Mouse (Mus musculus) mesoderm, embryonic 11.5 days (tissue): ENCODE results near the gene Borcs7.
A peak's percentile ranks its signal among the peaks of the same experiment; 100 is the strongest.
"Not testable (repeated sequence)": the region's sequence is repeated elsewhere in the genome, so short reads cannot be mapped to it uniquely, and the experiment has no call there.

Experiments
- DNase-seq: peaks from one replicate; pipeline ENCODE4 v3.0.0-alpha.2; 2012; ENCODE audit warnings: low read depth, low spot score

The Borcs7 gene

GRCm38 (mm10) chr19:46710614-46711013 is 20.9 kb downstream of the Borcs7 start:
- DNase-seq: no peak

- DNase-seq: no peak
Observed at GRCm38 (mm10) chr19:46714234-46714633, 24.5 kb downstream of the Borcs7 start.

- no peak for DNase-seq
Observed at GRCm38 (mm10) chr19:46715016-46715415, 25.3 kb downstream of the Borcs7 start.

- DNase-seq: no peak
Observed at GRCm38 (mm10) chr19:46718150-46718549, 28.4 kb downstream of the Borcs7 start.

- no peak for DNase-seq
Observed at GRCm38 (mm10) chr19:46724411-46724810, 34.7 kb downstream of the Borcs7 start.

GRCm38 (mm10) chr19:46726142-46726541 is 36.4 kb downstream of the Borcs7 start:
- DNase-seq: no peak

- peak; percentile 69 for DNase-seq
Observed at GRCm38 (mm10) chr19:46727140-46727736, 37.5 kb downstream of the Borcs7 start.

GRCm38 (mm10) chr19:46727945-46728540 is 38.3 kb downstream of the Borcs7 start:
- peak; percentile 16 for DNase-seq

GRCm38 (mm10) chr19:46728909-46729308 is 39.2 kb downstream of the Borcs7 start:
- no peak for DNase-seq

- DNase-seq: no peak
Observed at GRCm38 (mm10) chr19:46731351-46731750, 41.6 kb downstream of the Borcs7 start.

- not testable (repeated sequence) for DNase-seq
Observed at GRCm38 (mm10) chr19:46732673-46733072, 43.0 kb downstream of the Borcs7 start.

- no peak for DNase-seq
Observed at GRCm38 (mm10) chr19:46733626-46734025, 43.9 kb downstream of the Borcs7 start.

GRCm38 (mm10) chr19:46735241-46735640 is 45.5 kb downstream of the Borcs7 start:
- DNase-seq: no peak

- DNase-seq: no peak
Observed at GRCm38 (mm10) chr19:46737106-46737505, 47.4 kb downstream of the Borcs7 start.

GRCm38 (mm10) chr19:46740341-46741008 is 50.8 kb downstream of the Borcs7 start:
- peak; percentile 82 for DNase-seq

- DNase-seq: no peak
Observed at GRCm38 (mm10) chr19:46741574-46741973, 51.9 kb downstream of the Borcs7 start.

- no peak for DNase-seq
Observed at GRCm38 (mm10) chr19:46744681-46745080, 55.0 kb downstream of the Borcs7 start.

- no peak for DNase-seq
Observed at GRCm38 (mm10) chr19:46747799-46748198, 58.1 kb downstream of the Borcs7 start.

- DNase-seq: no peak
Observed at GRCm38 (mm10) chr19:46752235-46752634, 62.5 kb downstream of the Borcs7 start.
